Mouse (Mus musculus) gastrocnemius, postnatal 25 days (tissue): Measurements from ENCODE around the gene 1190002N15Rik. TPM values are rescaled to one million over a fixed set of nuclear protein-coding genes. Genes with fewer than 3 reads are reported as not detected.

Experiments
- DNase-seq: peaks from one replicate; pipeline ENCODE4 v3.0.0; 2022
- long read RNA-seq, 2 experiments: library from polyadenylated mRNA; stranded (forward); transcript quantifications; one replicate each; pipeline ENCODE4 v2.0.0; 2021
- total RNA-seq, 2 experiments: library from RNA; stranded (reverse); gene quantifications; 1 replicate in 1 of 2; 2 replicates in 1 of 2; pipeline ENCODE4 v1.2.3; 2021

The 1190002N15Rik gene
- 1 to 10 TPM; 5.3 to 5.4 TPM for total RNA-seq
- long read RNA-seq, experiment 1, partial matches to known transcripts, result 0 of 6 reads
- long read RNA-seq, experiment 1, other reads (novel, unspliced or antisense), result 2 of 6 reads
- long read RNA-seq, experiment 2, partial matches to known transcripts, result 0 of 2 reads
- long read RNA-seq, experiment 2, other reads (novel, unspliced or antisense), result 0 of 2 reads

DNA sequence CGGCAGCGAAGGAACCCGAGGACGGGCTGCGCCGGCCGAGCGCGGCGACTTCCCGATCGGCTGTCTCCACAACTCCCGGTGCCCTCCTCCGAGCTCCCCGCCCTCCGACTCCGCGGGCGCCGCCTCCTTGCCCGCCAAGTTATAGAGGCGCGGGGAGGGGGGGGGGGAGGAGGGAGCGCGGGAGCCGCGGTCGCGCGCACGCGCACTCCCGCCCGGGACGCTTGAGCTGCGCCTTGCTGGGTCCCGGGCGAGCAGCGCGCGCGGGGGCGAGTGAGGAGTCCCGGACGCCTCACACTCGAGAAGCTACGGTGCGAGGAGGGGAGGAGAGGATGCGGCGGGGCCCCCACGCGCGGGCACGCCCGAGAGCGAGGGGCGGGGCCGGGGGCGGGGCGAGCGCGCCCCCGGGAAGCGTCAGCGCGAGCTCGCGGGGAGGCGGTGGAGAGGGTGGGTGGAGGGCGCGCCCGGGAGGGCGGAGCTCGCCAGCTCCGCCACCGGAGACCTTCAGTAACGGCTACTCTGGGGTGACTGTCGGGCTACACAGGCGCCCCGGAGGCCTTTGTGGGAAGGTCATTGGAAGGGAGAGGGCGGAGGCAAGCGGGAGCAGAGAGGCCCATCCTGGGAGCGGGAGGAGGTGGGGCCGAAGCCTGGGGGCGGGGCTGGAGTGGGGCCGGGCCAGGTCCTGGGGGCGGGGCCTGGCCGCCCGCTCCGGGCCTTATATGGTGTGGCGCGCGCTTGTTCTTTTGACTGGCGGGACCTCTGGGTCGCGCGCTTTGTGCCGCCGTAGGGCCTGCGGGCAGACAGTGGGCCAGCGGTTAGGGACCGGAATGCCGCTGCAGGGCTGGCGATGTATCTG is at the start of gene 1190002N15Rik:
Gene 1190002N15Rik (minus strand): TSS at position 112 of the 853 bp plus-strand sequence.
- peak; percentile 95 for DNase-seq

DNA sequence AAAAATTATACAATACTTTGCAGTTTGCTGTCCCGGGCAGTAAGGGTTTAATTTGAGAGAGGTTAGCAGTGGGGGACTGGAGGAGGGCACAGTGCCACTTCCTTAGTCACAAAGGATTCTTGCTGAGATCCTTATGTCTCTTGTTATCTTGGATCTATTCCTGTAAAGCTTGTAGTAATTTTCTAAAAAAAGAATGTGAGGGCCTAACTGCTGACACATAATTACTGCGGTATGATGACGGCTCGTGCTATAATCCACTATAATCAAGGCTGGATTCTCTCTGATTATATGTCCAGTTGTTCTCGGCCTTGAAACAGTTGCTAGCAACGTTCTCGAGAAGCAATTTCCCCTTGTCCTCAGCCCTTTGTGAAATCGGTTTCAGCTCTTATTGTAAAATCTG is 44.4 kb upstream of the 1190002N15Rik start:
- DNase-seq, result no peak

DNA sequence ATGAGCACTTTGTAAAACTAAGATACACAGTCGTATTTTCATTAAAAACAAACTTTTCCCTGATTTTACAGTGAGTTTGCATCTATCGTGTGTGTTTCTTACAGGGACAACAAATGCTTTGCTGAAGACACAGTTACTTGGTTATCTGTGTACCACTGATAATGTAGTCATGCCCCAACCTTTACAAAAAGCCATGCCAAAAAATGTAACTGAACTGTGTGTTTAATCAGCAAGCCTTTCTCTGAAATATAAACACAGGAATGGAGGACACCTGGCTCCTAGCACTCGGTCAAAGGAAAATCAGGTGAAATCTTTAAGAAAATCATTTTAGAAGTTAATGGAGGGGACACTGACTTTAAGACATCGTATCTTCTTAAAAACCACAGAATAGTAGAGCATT is 43.8 kb upstream of the 1190002N15Rik start:
- no peak for DNase-seq

DNA sequence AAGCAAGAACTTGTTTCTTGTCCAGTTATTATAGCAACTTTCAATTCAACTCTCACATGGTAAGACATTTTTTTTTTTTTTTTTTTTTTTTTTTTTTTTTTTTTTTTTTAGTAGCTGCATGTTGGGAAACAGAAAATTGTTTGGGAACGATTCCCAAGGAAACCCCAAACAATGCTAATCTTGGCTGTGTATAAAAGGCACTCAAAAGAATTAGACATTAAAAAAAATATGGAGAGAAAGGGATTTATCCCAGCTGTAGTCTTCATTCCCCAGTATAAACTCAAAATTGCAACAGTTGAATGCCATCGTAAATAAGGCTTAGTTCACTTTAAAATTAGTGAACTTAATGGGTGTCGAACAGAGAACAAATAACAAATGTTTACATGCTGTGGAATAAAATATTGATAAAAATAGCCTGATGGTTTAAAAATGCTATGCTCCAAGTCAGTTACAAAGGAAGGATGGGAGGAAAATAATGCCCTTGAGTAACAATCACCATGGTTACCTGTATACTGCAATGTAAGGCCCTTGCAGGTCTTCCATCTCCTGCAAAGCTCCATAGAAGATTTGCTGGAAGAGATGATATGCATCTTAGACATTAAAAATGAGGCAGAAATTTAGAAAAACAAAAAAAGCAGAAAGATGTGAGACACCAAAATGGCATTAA is 42.3 kb upstream of the 1190002N15Rik start:
- DNase-seq, result no peak

DNA sequence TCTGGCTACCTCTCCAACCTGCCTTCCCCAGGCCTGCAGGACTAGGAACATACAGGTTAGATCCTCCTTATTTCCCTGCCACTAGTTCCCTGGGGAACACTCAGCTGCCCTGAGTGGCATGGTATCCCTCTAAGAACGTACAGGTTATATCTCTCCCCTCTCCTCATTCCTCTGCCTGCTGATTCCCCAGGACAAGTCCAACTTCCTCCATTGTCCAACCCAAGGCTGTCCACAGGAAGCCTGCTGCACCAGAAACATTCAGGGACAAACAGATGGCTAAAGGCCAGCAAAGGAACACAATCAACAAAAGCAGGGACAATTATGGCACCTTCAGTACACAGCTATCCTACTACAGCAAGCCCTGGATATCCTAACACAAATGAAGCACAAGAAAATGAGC is 33.9 kb upstream of the 1190002N15Rik start:
- DNase-seq, result no peak

DNA sequence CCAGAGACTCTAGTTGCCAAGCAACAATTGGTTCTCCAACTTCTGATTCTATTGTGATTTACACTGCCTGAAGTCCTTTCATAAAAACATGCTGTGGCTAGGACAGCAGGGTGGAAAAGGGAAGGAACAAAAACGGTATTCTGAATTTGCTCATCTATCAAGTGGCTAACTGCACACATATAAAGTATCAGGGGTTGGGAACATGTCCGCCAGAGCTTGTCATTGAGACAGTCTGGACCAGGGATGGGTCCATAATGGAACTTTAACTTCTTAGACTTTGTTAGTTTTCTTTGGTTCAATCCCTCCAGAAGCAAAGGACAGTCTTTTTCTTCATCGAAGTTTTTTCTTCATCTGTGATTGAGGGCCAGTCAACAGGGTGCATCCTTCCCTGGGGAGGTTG is 30.5 kb upstream of the 1190002N15Rik start:
- DNase-seq, result no peak

DNA sequence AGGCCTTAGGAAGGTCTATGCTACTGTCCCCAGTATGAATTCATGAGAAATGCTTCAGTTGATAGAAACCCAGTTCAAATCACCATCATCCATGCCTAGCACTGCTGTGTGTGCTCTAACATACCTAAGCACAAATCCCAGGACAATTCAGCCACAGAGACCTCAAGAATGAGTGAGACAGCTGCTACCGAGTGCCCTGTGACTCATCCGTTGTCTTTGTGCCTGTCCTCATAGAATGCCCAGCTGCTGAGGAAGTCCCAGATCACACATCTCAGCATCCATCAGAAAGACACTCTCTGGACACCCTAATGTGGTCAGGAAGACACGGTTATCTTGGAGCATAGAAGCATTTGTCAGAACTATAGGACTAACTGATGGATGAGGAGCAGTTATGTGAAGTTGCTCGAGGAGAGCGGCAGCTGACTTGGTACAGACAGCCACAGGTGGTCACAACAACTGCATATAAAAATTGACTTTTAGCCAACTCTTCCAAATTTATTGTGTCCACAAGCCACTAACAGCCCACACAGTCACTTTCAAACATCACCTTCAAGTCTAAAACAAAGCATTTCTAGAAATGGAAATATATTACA is 29.9 kb upstream of the 1190002N15Rik start:
- no peak for DNase-seq

DNA sequence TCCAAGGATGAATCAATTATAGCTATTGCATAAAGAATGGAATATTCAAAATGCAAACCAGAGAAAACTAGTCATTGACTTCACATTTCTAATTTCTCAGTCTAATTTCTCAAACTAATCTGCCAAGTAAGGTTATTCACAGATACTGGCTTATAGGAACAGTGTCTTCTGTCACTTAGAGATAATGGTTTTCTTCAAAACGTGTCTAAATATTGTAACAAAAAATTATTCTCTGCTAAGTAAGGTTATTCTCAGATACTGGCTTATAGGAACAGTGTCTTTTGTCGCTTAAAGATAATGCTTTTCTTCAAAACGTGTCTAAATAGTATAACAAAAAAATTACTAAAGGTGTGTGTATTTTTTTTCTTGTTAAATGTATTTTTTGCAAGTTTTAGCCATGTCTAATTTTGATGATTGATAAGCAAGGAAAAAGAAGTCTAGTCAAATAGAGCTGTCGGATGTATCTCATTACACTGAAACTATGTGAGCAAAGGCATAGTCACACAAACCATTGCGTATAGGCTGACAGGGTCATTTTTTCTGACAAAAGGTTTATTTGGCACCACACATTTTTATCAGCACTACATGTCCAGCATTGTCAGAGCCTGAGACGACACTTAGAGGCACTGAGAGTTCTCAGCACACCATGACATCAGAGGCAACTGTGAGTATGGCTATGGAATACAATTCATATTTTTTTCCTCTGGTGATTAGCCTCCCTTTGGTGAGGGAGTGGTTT is 19.1 kb upstream of the 1190002N15Rik start:
- no peak for DNase-seq

DNA sequence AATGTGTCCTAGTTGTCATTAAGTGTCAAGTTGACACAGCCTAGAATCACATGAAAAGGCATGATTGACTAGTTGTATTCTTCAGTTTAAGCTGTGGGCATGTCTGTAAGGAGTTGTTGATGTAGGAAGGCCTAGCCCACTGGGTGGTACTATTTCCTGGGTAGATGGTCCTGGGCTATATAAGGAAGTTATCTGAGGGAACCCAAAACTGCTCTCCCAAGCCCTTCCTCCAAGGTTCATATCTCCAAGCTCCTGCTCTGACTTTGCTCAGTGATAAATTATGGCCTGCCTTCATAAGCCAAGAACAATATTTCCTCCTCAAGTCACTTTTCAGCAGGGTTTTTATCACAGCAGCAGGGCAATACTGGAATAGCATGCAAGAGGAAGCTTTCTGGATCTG is 18.4 kb upstream of the 1190002N15Rik start:
- DNase-seq, result no peak

DNA sequence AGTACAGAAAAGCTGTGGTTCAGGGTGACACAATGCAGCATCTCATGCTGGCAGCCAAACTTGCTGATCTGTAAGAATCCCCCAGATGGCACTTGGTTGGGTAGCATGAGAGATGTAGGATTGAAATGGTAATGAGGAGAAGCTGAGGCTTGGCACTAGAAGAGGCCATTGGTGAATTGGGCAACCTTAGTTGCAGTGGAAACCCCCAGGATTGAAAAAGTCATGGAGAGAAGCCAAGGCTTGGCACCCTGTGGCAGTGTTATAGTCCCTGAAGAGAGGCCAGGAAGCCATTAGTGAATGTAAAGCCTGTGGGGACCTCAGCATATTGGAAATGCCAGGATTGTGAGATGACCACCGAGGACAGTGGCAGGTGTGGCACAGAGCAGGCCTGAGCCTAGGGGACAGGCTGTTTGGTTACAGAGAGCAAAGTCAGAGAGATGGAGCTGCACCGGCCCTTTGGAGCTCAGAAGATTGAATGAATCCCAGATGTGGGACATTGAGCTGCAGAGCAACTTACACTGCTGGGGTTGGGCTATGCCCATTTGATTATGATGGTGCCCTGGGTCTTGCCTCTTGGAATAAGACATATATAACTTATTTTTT is 12.7 kb upstream of the 1190002N15Rik start:
- no peak for DNase-seq

DNA sequence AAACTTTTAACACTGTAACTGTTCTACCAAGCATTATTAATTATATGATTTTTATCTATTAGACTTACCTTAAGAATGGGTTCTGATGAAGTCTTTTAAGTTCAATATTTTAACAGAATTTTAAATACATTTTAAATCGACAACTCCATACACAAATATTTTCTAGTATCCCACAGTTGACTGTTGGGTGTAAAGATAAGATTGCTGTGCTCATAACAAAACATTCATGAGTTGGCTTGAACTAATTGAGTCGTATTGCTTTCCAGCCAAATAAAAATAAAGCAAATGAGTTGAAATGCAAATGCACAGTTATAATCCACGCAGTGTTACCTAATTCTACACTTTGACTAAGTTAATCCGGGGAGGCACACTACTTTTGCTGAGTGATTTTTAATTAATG is 6.0 kb upstream of the 1190002N15Rik start:
- DNase-seq, result no peak

DNA sequence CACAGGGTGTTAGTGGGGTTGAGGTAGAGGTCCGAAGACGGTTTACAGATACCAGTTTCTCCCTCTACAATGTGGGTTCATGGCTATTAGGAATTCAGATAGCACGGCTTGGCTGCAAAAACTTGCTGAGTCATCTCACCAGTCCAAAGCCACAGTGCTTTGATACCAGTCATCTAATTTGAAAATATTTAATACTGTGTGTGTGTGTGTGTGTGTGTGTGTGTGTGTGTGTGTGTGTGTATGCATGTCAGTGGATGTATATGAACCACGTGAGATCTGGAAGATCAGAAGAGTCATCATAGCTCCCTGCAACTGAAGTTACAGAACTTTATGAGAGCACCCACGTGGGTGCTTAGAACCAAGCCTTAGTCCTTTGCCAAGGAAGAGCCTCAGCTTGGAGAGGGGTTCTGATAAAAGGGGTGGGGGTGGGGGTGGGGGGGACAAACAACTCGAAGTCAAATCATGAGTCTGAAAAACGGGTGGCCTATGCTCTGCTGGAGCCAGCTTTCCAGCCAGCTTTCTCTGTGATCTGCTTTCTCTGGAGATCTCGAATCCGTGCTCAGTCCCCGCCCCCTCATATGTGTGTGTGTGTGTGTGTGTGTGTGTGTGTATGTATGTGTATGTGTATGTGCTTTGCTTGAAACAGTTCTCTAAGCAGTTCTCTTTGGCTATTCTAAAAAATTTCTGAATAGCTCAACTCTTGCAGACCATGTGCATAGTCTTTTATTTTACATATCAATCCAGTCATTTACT is 2.6 kb upstream of the 1190002N15Rik start:
- DNase-seq, result no peak

DNA sequence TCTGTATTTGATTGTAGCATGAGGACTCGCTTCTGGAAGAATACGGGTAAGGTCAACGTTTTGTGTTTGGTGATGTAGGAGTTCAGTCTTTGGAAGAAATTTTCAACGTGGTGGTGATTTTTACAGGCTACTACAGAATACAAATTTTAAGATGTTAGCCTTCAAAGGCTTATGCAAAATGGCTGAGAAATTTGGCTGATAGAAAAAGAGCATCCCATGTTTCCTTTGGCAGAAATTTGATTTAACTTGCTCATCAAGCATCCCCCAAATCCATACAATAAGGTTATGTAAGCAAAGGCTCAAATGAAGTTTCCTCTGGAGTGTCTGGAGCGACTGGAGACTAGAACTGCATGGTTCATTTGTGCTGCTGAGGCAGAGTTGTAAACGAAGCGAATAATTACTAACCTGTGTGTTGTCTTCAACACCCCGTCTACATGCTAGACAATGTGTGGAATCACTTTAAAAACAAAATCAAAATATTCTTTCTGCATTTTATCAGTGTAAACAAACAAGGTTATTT is 1.5 kb upstream of the 1190002N15Rik start:
- DNase-seq, result no peak

DNA sequence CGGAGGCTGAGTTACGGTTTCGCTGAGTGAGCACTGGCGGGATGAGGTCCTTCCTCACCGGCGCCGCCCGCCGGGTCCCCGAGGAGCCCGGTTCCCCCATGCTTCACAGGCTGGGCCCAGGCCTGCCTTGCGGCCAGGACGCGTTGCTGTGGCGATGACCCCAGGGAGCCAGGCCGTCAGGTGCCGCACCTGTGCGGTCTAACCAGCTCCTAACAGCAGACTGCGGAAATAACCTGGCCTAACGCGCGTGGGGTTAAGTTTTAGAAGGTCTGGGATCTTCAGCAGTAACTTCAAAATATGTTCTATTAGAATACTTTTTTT is 902 bp upstream of the 1190002N15Rik start:
- no peak for DNase-seq

DNA sequence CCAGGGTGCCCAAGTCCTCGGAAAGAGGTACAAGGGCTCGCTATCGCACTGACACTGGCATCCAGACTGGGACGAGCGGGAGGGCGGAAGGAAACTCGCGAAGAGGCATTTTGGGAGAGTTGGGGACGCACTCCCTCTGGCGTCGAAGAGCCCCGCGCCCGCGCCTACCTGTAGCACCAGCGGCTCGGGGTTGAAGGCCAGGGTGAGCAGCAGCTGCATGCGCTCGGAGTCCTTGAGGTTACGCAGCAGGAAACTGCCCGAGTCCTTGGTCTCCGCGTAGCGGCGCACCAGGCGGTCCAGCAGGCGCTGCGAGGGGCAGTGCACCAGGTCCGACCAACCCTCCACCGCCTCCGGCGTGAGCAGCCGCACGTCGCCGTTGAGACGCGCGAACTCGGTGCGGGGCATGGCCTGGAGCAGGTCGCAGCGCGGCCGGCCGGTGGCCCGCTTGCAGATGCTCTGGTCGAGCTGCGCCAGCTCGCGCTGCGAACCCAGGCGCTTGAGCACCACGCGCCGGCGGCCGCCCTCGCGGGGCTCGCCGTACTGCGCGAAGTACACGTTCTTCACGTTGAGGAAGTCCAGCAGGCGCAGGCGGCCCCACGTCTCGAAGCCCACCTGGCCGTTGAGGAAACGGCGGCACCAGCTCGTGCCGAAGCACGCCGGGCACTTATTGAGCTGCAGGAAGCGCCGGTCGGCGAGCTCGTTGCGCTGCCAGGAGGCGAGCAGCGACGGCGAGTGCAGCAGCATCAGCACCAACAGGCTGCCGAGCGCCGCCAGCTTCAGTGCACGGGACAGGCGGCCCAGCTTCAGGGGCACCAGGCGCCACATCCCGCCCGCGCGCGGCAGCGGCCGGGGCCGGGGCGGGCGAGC is 597 bp downstream of the 1190002N15Rik start:
- DNase-seq, result peak; percentile 74

DNA sequence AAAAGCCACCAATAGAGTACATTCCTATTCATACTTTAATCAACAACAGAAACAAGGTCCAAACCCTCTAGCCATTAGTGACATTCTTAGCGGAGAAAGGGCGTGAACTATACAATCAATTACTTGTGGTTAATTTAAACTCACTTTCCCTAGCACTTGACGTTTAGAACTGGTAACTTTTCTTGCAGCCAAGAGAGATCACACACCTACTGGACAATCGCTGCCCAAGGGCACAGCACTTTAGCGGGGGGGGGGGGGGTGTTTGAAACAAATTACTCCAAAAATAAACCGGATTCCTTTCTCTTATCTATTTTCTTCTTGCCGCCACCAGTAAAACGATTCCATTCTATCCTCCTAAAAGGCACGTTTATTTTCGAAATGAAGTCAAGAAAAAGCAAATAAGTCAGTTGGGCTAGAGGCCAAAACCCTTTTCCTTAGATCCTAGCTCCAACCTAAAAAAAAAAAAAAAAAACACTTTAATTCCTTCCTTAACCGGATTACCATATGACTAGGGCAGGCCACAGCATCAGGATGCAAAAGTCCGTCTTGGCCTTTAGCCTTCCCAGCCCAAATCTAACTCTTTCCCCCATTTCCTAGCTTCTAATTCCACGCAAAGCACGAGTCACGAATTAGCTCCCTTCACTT is 1.5 kb downstream of the 1190002N15Rik start:
- no peak for DNase-seq

DNA sequence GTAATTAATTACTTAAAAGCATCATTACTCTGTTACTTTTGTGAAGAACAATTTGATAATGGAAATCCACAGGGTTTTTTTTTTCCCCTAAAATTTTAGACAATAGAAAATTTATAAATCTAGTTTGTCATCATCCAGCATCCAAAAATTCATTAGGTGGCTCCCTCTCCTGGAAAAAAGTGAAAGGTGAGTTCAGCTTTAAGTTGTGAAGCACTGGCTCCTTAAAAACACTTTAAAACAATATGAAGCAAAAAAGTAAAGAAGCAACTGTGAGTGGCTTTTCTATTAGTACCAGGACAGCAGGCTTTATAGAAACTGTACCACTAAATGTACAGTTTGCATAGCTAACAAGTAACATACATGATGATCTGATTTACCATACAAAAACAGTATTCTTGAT is 3.1 kb downstream of the 1190002N15Rik start:
- DNase-seq, result no peak

DNA sequence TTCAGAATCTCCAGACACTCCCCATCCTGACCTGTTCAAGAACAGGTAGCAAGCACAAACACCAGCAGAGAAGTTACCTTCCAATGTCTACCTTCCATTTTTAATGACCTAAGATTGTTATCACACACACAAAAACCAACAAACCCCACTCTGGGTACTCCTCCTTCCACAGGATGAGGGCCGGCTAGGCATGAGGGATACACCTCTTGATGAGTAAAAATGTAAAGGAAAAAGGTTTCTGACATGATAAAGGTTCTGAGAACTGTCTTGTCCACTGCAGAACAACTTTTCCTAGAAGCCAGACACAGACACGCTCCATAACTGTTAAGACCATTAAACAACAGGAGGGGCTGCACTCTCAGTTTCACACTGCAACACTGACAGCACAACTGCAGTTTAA is 3.7 kb downstream of the 1190002N15Rik start:
- DNase-seq, result no peak

DNA sequence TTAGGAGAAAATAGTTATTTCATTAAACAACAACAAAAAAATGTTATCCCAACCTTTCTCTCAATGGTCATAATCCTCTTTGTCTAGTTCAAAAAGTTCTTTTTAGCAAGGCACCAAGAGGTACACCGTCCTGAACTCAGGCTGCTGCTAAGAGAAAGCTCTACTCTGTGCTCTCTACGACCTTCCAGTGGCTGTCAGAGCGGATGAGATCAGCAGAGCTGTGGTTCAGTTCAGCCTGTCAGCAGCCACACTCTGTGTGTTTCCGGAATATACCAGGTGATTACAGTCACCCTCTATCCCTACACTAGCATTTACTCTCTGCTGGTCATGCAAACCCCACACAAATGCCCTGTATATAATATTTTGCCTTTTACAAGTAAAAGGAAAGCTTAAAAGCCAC is 4.2 kb downstream of the 1190002N15Rik start:
- DNase-seq, result no peak
